Mouse (Mus musculus) subcutaneous adipose tissue, adult 2 months (tissue): Measurements from ENCODE around the gene Reck. TPM values are rescaled to one million over a fixed set of nuclear protein-coding genes. Genes with fewer than 3 reads are reported as not detected.

Source experiments
- polyA plus RNA-seq: library from polyadenylated mRNA; depleted of rRNA; stranded (reverse); fragments of >200 nt; gene quantifications from 2 replicates; pipeline ENCODE4 v1.2.3, GENCODE M21; 2012; ENCODE audit warnings: low replicate concordance; rRNA removed

Gene Reck
- polyA plus RNA-seq = 8.0 and 33.4 TPM in 2 replicates

GRCm38 (mm10) chr4:43875160-43875918, at the start of gene Reck:
Gene Reck, plus strand, starts transcription at chr4:43875530.

GRCm38 (mm10) chr4:43840101-43840500, 35.2 kb upstream of the Reck start, which contains the start of gene Olfr157:
Gene Olfr157, minus strand, starts transcription at chr4:43840201.

GRCm38 (mm10) chr4:43851265-43851664, 24.1 kb upstream of the Reck start, which contains the start of gene Olfr155:
Gene Olfr155, plus strand, starts transcription at chr4:43851565.

GRCm38 (mm10) chr4:43957292-43957845, 82.0 kb downstream of the Reck start, which contains the start of gene Glipr2:
Gene Glipr2, plus strand, starts transcription at chr4:43957401.

GRCm38 (mm10) chr4:43983181-43983580, 107.9 kb downstream of the Reck start, which contains the start of gene Ccin:
Gene Ccin, plus strand, starts transcription at chr4:43983483.

Other genes with a start within 250 kb of the Reck start
- 94.7 and 95.6 TPM in 2 replicates for gene Npr2, start 243.6 kb upstream of the Reck start, polyA plus RNA-seq
- 0.69 and 1.1 TPM in 2 replicates for gene Spag8, start 221.9 kb upstream of the Reck start, polyA plus RNA-seq
- 105 and 166 TPM in 2 replicates for gene Hint2, start 219.1 kb upstream of the Reck start, polyA plus RNA-seq
- gene Tmem8b, start 206.6 kb upstream of the Reck start, polyA plus RNA-seq = 14.5 and 16.6 TPM in 2 replicates
- gene Fam221b, start 206.4 kb upstream of the Reck start, polyA plus RNA-seq = 0.07 and 0.10 TPM in 2 replicates
- not detected in 2 replicates for gene Olfr70, start 174.7 kb upstream of the Reck start, polyA plus RNA-seq
- not detected in 2 replicates for gene Olfr71, start 165.3 kb upstream of the Reck start, polyA plus RNA-seq
- 8.2 and 78.2 TPM in 2 replicates for gene Hrct1, start 148.3 kb upstream of the Reck start, polyA plus RNA-seq
- 3.1 and 20.2 TPM in 2 replicates for gene Spaar, start 145.5 kb upstream of the Reck start, polyA plus RNA-seq
- gene Olfr159, start 104.5 kb upstream of the Reck start, polyA plus RNA-seq = 0.13 TPM in 1 of 2 replicates, not detected in the other
- gene Olfr156, start 51.6 kb upstream of the Reck start, polyA plus RNA-seq = not detected in 2 replicates
- 0.04 TPM in 1 of 2 replicates, not detected in the other for gene Olfr157, start 35.3 kb upstream of the Reck start, polyA plus RNA-seq
- not detected in 2 replicates for gene Olfr155, start 24.0 kb upstream of the Reck start, polyA plus RNA-seq
- 14.6 and 29.1 TPM in 2 replicates for gene Glipr2, start 81.9 kb downstream of the Reck start, polyA plus RNA-seq
- gene Ccin, start 108.0 kb downstream of the Reck start, polyA plus RNA-seq = 0.11 and 0.22 TPM in 2 replicates
- 139 and 199 TPM in 2 replicates for gene Clta, start 128.9 kb downstream of the Reck start, polyA plus RNA-seq
- 27.7 and 29.1 TPM in 2 replicates for gene Gne, start 208.6 kb downstream of the Reck start, polyA plus RNA-seq